Mouse (Mus musculus): Measurements from ENCODE around the gene Hnf1b. TPM values are rescaled to one million over a fixed set of nuclear protein-coding genes. Genes with fewer than 3 reads are reported as not detected.

Gene Hnf1b
- polyA plus RNA-seq, 1 experiment from 2014 or later = not detected

- no peaks in the 10 kb centered on the region for H3K4me1 ChIP-seq
- no peak overlapping the region for H3K27ac ChIP-seq
- H3K27me3 ChIP-seq = no peaks in the 10 kb centered on the region
- H3K9ac ChIP-seq = no peak overlapping the region
- H3K4me3 ChIP-seq = no peak overlapping the region
- no peaks in the 10 kb centered on the region for H3K36me3 ChIP-seq
- ATAC-seq (ENCODE audit: insufficient number of reproducible peaks, insufficient read depth, low FRiP score, low TSS enrichment, low read depth) = no peak
- WGBS = 46% methylated on average over 5 of the region's 5 CpGs
- no peaks in the 10 kb centered on the region for H3K9me3 ChIP-seq
- no peak overlapping the region for H3K4me2 ChIP-seq
Measured at GRCm38 (mm10) chr11:83905756-83906155, 55.9 kb downstream of the Hnf1b start.

GRCm38 (mm10) chr11:83908376-83908775 lies 58.5 kb downstream of the Hnf1b start:
- Histone ChIP-seq H3K27ac (no peak overlapping the region), H3K4me3 (no peak overlapping the region), H3K4me1 (no peaks in the 10 kb centered on the region), H3K36me3 (no peaks in the 10 kb centered on the region), H3K9ac (no peak overlapping the region), H3K9me3 (no peaks in the 10 kb centered on the region), H3K4me2 (no peak overlapping the region), H3K27me3 (no peaks in the 10 kb centered on the region)
- WGBS = 24% methylated on average over 7 of the region's 7 CpGs
- no peak for ATAC-seq (ENCODE audit: insufficient number of reproducible peaks, insufficient read depth, low FRiP score, low TSS enrichment, low read depth)

GRCm38 (mm10) chr11:83913824-83914311 lies 64.0 kb downstream of the Hnf1b start:
- Histone ChIP-seq H3K9ac (no peak overlapping the region), H3K27ac (no peak overlapping the region), H3K4me1 (no peaks in the 10 kb centered on the region), H3K9me3 (no peaks in the 10 kb centered on the region), H3K27me3 (no peaks in the 10 kb centered on the region), H3K4me3 (no peak overlapping the region), H3K36me3 (no peaks in the 10 kb centered on the region), H3K4me2 (no peak overlapping the region)
- WGBS = 73% methylated on average over 8 of the region's 8 CpGs
- ATAC-seq (ENCODE audit: insufficient number of reproducible peaks, insufficient read depth, low FRiP score, low TSS enrichment, low read depth) = no peak

GRCm38 (mm10) chr11:83914501-83914900 lies 64.6 kb downstream of the Hnf1b start:
- Histone ChIP-seq H3K4me2 (no peak overlapping the region), H3K9me3 (no peaks in the 10 kb centered on the region), H3K36me3 (no peaks in the 10 kb centered on the region), H3K9ac (no peak overlapping the region), H3K4me1 (no peaks in the 10 kb centered on the region), H3K27me3 (no peaks in the 10 kb centered on the region), H3K4me3 (no peak overlapping the region), H3K27ac (no peak overlapping the region)
- 76% methylated on average over 4 of the region's 4 CpGs for WGBS
- ATAC-seq (ENCODE audit: insufficient number of reproducible peaks, insufficient read depth, low FRiP score, low TSS enrichment, low read depth) = no peak

GRCm38 (mm10) chr11:83922600-83922999 lies 72.7 kb downstream of the Hnf1b start:
- no peaks in the 10 kb centered on the region for H3K9me3 ChIP-seq
- no peaks in the 10 kb centered on the region for H3K4me1 ChIP-seq
- H3K4me3 ChIP-seq = no peak overlapping the region
- no peaks in the 10 kb centered on the region for H3K36me3 ChIP-seq
- WGBS = 73% methylated on average over 2 of the region's 2 CpGs
- H3K4me2 ChIP-seq = no peak overlapping the region
- H3K27me3 ChIP-seq = no peaks in the 10 kb centered on the region
- no peak for ATAC-seq (ENCODE audit: insufficient number of reproducible peaks, insufficient read depth, low FRiP score, low TSS enrichment, low read depth)
- H3K9ac ChIP-seq = no peak overlapping the region
- no peak overlapping the region for H3K27ac ChIP-seq

- H3K27ac ChIP-seq = no peak overlapping the region
- H3K36me3 ChIP-seq = no peaks in the 10 kb centered on the region
- H3K4me3 ChIP-seq = no peak overlapping the region
- H3K27me3 ChIP-seq = no peaks in the 10 kb centered on the region
- H3K4me1 ChIP-seq = no peaks in the 10 kb centered on the region
- H3K9me3 ChIP-seq = no peaks in the 10 kb centered on the region
- H3K9ac ChIP-seq = no peak overlapping the region
- WGBS = 62% methylated on average over 3 of the region's 3 CpGs
- ATAC-seq (ENCODE audit: insufficient number of reproducible peaks, insufficient read depth, low FRiP score, low TSS enrichment, low read depth) = no peak
- H3K4me2 ChIP-seq = no peak overlapping the region
Measured at GRCm38 (mm10) chr11:83927097-83927496, 77.2 kb downstream of the Hnf1b start.

GRCm38 (mm10) chr11:83932506-83933106 lies 82.7 kb downstream of the Hnf1b start:
- 79% methylated on average over 10 of the region's 10 CpGs for WGBS
- ATAC-seq (ENCODE audit: insufficient number of reproducible peaks, insufficient read depth, low FRiP score, low TSS enrichment, low read depth) = no peak
- Histone ChIP-seq H3K9me3 (no peaks in the 10 kb centered on the region), H3K9ac (no peak overlapping the region), H3K4me3 (no peak overlapping the region), H3K4me2 (no peak overlapping the region), H3K27me3 (peaks cover 5% of the 10 kb centered on the region), H3K4me1 (no peaks in the 10 kb centered on the region), H3K27ac (no peak overlapping the region), H3K36me3 (no peaks in the 10 kb centered on the region)

- ATAC-seq (ENCODE audit: insufficient number of reproducible peaks, insufficient read depth, low FRiP score, low TSS enrichment, low read depth) = no peak
- Histone ChIP-seq H3K4me3 (no peak overlapping the region), H3K4me2 (no peak overlapping the region), H3K9ac (no peak overlapping the region), H3K27me3 (peaks cover 9% of the 10 kb centered on the region), H3K9me3 (no peaks in the 10 kb centered on the region), H3K27ac (no peak overlapping the region), H3K4me1 (no peaks in the 10 kb centered on the region), H3K36me3 (no peaks in the 10 kb centered on the region)
- WGBS = 82% methylated on average over 4 of the region's 4 CpGs
Measured at GRCm38 (mm10) chr11:83933376-83933775, 83.5 kb downstream of the Hnf1b start.

- Histone ChIP-seq H3K4me3 (no peak overlapping the region), H3K4me2 (no peak overlapping the region), H3K4me1 (no peaks in the 10 kb centered on the region), H3K27me3 (peaks cover 16% of the 10 kb centered on the region), H3K9me3 (no peaks in the 10 kb centered on the region), H3K36me3 (no peaks in the 10 kb centered on the region), H3K27ac (no peak overlapping the region), H3K9ac (no peak overlapping the region)
- whole genome bisulfite sequencing = 20% methylated on average over 7 of the region's 7 CpGs
- no peak for ATAC-seq (ENCODE audit: insufficient number of reproducible peaks, insufficient read depth, low FRiP score, low TSS enrichment, low read depth)
Measured at GRCm38 (mm10) chr11:83935986-83936665, 86.3 kb downstream of the Hnf1b start.

GRCm38 (mm10) chr11:83938556-83938955 lies 88.7 kb downstream of the Hnf1b start:
- WGBS = 74% methylated on average over 8 of the region's 8 CpGs
- H3K9ac ChIP-seq = no peak overlapping the region
- no peak overlapping the region for H3K27ac ChIP-seq
- H3K4me1 ChIP-seq = peaks cover 8% of the 10 kb centered on the region
- no peak overlapping the region for H3K4me3 ChIP-seq
- ATAC-seq (ENCODE audit: insufficient number of reproducible peaks, insufficient read depth, low FRiP score, low TSS enrichment, low read depth) = no peak
- H3K9me3 ChIP-seq = no peaks in the 10 kb centered on the region
- no peaks in the 10 kb centered on the region for H3K36me3 ChIP-seq
- no peak overlapping the region for H3K4me2 ChIP-seq
- H3K27me3 ChIP-seq = peaks cover 16% of the 10 kb centered on the region

GRCm38 (mm10) chr11:83941950-83942840 lies 92.3 kb downstream of the Hnf1b start, which contains the start of gene Ddx52:
TSS of gene Ddx52 (plus strand) at chr11:83942062.
- peaks cover 8% of the 10 kb centered on the region for H3K4me1 ChIP-seq
- peak within 1 kb of the TSS; percentile 79 for H3K4me2 ChIP-seq
- H3K4me3 ChIP-seq = peak within 1 kb of the TSS; percentile 84
- no peaks in the 10 kb centered on the region for H3K9me3 ChIP-seq
- H3K27me3 ChIP-seq = peaks cover 13% of the 10 kb centered on the region
- peak within 1 kb of the TSS; percentile 86 for H3K27ac ChIP-seq
- ATAC-seq (ENCODE audit: insufficient number of reproducible peaks, insufficient read depth, low FRiP score, low TSS enrichment, low read depth) = peak; percentile 86
- WGBS = 2% methylated on average over 49 of the region's 49 CpGs
- H3K36me3 ChIP-seq = peaks cover 32% of the 10 kb centered on the region
- H3K9ac ChIP-seq = peak within 1 kb of the TSS; percentile 90

Data from embryonic facial prominence, embryonic 13.5 days (tissue).